Mouse (Mus musculus): Measurements from ENCODE around the gene Magi2. TPM values are rescaled to one million over a fixed set of nuclear protein-coding genes. Genes with fewer than 3 reads are reported as not detected.

Gene Magi2
- polyA plus RNA-seq, 1 experiment, result 0.48 TPM

GRCm38 (mm10) chr5:19803052-19803769 lies 576.4 kb downstream of the Magi2 start:
- no peak for TF ChIP-seq CEBPB (IDR thresholded peaks at IDR 0.05; ENCODE audit: insufficient read depth, poor library complexity, severe bottlenecking)
- no peak for TF ChIP-seq REST (IDR thresholded peaks at IDR 0.05; ENCODE audit: insufficient read depth, insufficient read length)
- TF ChIP-seq MYOD1 (IDR thresholded peaks at IDR 0.05; ENCODE audit: control insufficient read depth in 1 of 3, insufficient read length in 2 of 3, low read depth in 2 of 3), result no peak
- H3ac ChIP-seq (ENCODE audit: control insufficient read depth, insufficient read length), result no peak overlapping the region
- no peaks in the 10 kb centered on the region for H3K79me2 ChIP-seq (ENCODE audit: control insufficient read depth, insufficient read depth)
- no peak overlapping the region for H3K4me3 ChIP-seq
- H3K36me3 ChIP-seq (ENCODE audit: control insufficient read depth, insufficient read depth), result no peaks in the 10 kb centered on the region
- no peak overlapping the region for H3K4me2 ChIP-seq (ENCODE audit: low read depth)
- H3K27me3 ChIP-seq (ENCODE audit: control insufficient read depth, insufficient read depth, insufficient read length), result no peaks in the 10 kb centered on the region

GRCm38 (mm10) chr5:19822502-19822901 lies 595.7 kb downstream of the Magi2 start:
- Histone ChIP-seq H3ac (ENCODE audit: control insufficient read depth, insufficient read length) (no peak overlapping the region), H3K36me3 (ENCODE audit: control insufficient read depth, insufficient read depth) (no peaks in the 10 kb centered on the region), H3K4me2 (ENCODE audit: low read depth) (no peak overlapping the region), H3K79me2 (ENCODE audit: control insufficient read depth, insufficient read depth) (no peaks in the 10 kb centered on the region), H3K4me3 (no peak overlapping the region), H3K27me3 (ENCODE audit: control insufficient read depth, insufficient read depth, insufficient read length) (no peaks in the 10 kb centered on the region)
- no peak for TF ChIP-seq SRF (IDR thresholded peaks at IDR 0.05; ENCODE audit: control insufficient read depth, insufficient read length, low read depth)
- TF ChIP-seq USF1 (IDR thresholded peaks at IDR 0.05; ENCODE audit: low read depth), result no peak
- TF ChIP-seq MAX (IDR thresholded peaks at IDR 0.05; ENCODE audit: low read depth), result no peak
- TF ChIP-seq POLR2A (IDR thresholded peaks at IDR 0.05; ENCODE audit: insufficient read length, low read depth), result no peak
- no peak for TF ChIP-seq E2F4 (IDR thresholded peaks at IDR 0.05; ENCODE audit: insufficient read depth)
- TF ChIP-seq MYOD1 (IDR thresholded peaks at IDR 0.05; ENCODE audit: control insufficient read depth in 1 of 3, insufficient read length in 2 of 3, low read depth in 2 of 3), result no peak
- TF ChIP-seq TCF3 (IDR thresholded peaks at IDR 0.05; ENCODE audit: insufficient read length, low read depth), result no peak
- no peak for TF ChIP-seq TCF12 (IDR thresholded peaks at IDR 0.05; ENCODE audit: insufficient read depth, poor library complexity, severe bottlenecking)
- no peak for TF ChIP-seq CEBPB (IDR thresholded peaks at IDR 0.05; ENCODE audit: insufficient read depth, poor library complexity, severe bottlenecking)
- TF ChIP-seq REST (IDR thresholded peaks at IDR 0.05; ENCODE audit: insufficient read depth, insufficient read length), result no peak
- no peak for TF ChIP-seq POLR2AphosphoS2 (IDR thresholded peaks at IDR 0.05; ENCODE audit: insufficient read length, low read depth)
- TF ChIP-seq MYOG (IDR thresholded peaks at IDR 0.05; ENCODE audit: control insufficient read depth in 1 of 3, insufficient read depth in 1 of 3, insufficient read length in 2 of 3, low read depth in 2 of 3), result no peak

GRCm38 (mm10) chr5:19825943-19826342 lies 599.1 kb downstream of the Magi2 start:
- Histone ChIP-seq H3K4me2 (ENCODE audit: low read depth) (no peak overlapping the region), H3K36me3 (ENCODE audit: control insufficient read depth, insufficient read depth) (no peaks in the 10 kb centered on the region), H3K79me2 (ENCODE audit: control insufficient read depth, insufficient read depth) (no peaks in the 10 kb centered on the region), H3ac (ENCODE audit: control insufficient read depth, insufficient read length) (no peak overlapping the region), H3K27me3 (ENCODE audit: control insufficient read depth, insufficient read depth, insufficient read length) (no peaks in the 10 kb centered on the region), H3K4me3 (no peak overlapping the region)
- TF ChIP-seq E2F4 (IDR thresholded peaks at IDR 0.05; ENCODE audit: insufficient read depth) (no peak), POLR2AphosphoS2 (IDR thresholded peaks at IDR 0.05; ENCODE audit: insufficient read length, low read depth) (no peak), TCF3 (IDR thresholded peaks at IDR 0.05; ENCODE audit: insufficient read length, low read depth) (no peak), POLR2A (IDR thresholded peaks at IDR 0.05; ENCODE audit: insufficient read length, low read depth) (no peak), CEBPB (IDR thresholded peaks at IDR 0.05; ENCODE audit: insufficient read depth, poor library complexity, severe bottlenecking) (no peak), MYOD1 (IDR thresholded peaks at IDR 0.05; ENCODE audit: control insufficient read depth in 1 of 3, insufficient read length in 2 of 3, low read depth in 2 of 3) (no peak), USF1 (IDR thresholded peaks at IDR 0.05; ENCODE audit: low read depth) (no peak), TCF12 (IDR thresholded peaks at IDR 0.05; ENCODE audit: insufficient read depth, poor library complexity, severe bottlenecking) (no peak), SRF (IDR thresholded peaks at IDR 0.05; ENCODE audit: control insufficient read depth, insufficient read length, low read depth) (no peak), MAX (IDR thresholded peaks at IDR 0.05; ENCODE audit: low read depth) (no peak), REST (IDR thresholded peaks at IDR 0.05; ENCODE audit: insufficient read depth, insufficient read length) (no peak), MYOG (IDR thresholded peaks at IDR 0.05; ENCODE audit: control insufficient read depth in 1 of 3, insufficient read depth in 1 of 3, insufficient read length in 2 of 3, low read depth in 2 of 3) (no peak)

DNA sequence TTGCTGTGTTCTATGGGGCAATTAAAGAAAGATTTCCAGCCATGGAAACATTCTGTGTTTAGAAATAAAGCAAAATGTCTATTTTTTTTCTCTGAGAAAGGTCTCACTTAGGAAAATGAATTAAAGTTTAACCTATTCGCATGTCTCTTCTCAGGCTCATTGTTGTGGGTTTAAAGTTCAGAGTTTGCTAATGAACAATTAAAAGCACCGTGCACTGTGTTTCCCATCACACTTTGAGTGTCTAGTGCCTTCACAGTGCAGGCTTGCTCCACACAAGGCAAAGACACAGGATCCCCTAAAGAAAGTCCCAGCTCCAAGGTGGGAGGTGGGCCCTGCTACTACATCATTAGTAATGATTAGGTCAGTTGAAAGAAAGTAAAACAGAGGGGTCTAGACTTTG lies 602.5 kb downstream of the Magi2 start:
- Histone ChIP-seq H3K4me2 (ENCODE audit: low read depth) (no peak overlapping the region), H3K27me3 (ENCODE audit: control insufficient read depth, insufficient read depth, insufficient read length) (no peaks in the 10 kb centered on the region), H3K79me2 (ENCODE audit: control insufficient read depth, insufficient read depth) (no peaks in the 10 kb centered on the region), H3K36me3 (ENCODE audit: control insufficient read depth, insufficient read depth) (no peaks in the 10 kb centered on the region), H3K4me3 (no peak overlapping the region), H3ac (ENCODE audit: control insufficient read depth, insufficient read length) (no peak overlapping the region)
- TF ChIP-seq MAX (IDR thresholded peaks at IDR 0.05; ENCODE audit: low read depth) (no peak), CEBPB (IDR thresholded peaks at IDR 0.05; ENCODE audit: insufficient read depth, poor library complexity, severe bottlenecking) (no peak), TCF3 (IDR thresholded peaks at IDR 0.05; ENCODE audit: insufficient read length, low read depth) (no peak)

DNA sequence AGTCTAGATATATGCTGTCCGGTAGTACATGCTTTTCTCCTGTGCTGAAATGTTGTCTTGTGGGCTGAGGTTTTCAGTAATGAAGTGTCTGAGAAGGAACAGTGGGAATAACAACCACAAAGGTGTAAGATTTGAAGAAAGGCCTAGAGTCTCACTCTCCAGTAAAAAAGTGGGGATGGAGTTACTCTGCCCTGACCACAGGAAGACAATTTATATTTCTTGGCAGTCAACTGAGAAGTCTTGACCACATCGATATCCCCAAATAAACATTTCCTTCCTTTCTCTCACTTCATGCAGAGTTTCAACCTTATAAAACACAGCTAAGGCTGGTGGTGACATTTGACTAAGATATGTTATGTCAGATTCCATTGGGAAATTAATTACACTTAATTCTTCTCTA lies 636.0 kb downstream of the Magi2 start:
- no peak for TF ChIP-seq CEBPB (IDR thresholded peaks at IDR 0.05; ENCODE audit: insufficient read depth, poor library complexity, severe bottlenecking)
- Histone ChIP-seq H3K4me3 (no peak overlapping the region), H3K27me3 (ENCODE audit: control insufficient read depth, insufficient read depth, insufficient read length) (no peaks in the 10 kb centered on the region), H3K4me2 (ENCODE audit: low read depth) (no peak overlapping the region), H3K79me2 (ENCODE audit: control insufficient read depth, insufficient read depth) (no peaks in the 10 kb centered on the region), H3ac (ENCODE audit: control insufficient read depth, insufficient read length) (no peak overlapping the region), H3K36me3 (ENCODE audit: control insufficient read depth, insufficient read depth) (no peaks in the 10 kb centered on the region)

Measured in myocyte (in vitro differentiated cells).